Mouse (Mus musculus): ENCODE measurements at regions not wholly inside any gene's neighbourhood (a gene's known extent, or its start where the extent isn't known, plus 50 kb on each side); places are given as distances from the start of the nearest gene placed in this dataset.
"Not testable (repeated sequence)": the region's sequence is repeated elsewhere in the genome, so short reads cannot be mapped to it uniquely, and the experiment has no call there.

- DNase-seq: no peak
Measured at GRCm38 (mm10) chr1:166901574-166901973, 99.6 kb upstream of the Fam78b start.

DNA sequence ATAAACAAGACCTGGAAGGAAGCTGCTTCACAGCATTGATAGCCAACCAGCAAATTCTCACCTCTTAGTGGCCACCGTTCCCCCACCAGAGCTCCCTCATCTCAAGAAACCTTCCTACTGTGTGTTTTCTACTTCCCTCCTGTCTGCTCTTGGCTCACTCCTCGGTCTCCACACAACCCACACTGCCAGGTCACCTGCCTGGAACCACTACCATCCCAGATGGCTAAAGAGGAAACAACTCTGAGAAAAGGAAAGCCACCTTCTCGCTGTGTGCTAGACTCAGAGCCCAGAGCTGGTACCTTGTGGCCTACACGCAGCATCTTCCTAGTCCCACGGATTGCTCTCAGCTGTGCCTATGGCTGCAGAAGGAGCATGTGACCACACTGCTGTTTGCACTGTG lies 97.8 kb upstream of the Fam78b start:
- DNase-seq: no peak

- DNase-seq: no peak
Measured at GRCm38 (mm10) chr1:166908231-166908805, 92.9 kb upstream of the Fam78b start.

DNA sequence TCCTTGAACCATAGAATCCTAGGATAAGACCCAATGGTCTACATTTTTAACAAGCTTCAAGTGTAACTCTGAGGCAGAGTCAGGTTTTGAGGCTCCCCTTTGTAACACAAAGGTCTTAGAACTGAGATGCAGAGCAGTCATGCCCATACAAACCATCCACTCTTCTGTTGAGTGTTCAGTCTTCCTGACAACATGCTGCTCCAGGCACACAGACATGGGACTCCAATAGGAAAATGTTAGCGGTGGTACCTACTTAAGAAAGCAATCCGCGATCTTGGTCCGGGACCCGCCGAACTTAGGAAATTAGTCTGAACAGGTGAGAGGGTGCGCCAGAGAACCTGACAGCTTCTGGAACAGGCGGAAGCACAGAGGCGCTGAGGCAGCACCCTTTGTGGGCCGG lies 89.0 kb upstream of the Fam78b start:
- not testable (repeated sequence) for DNase-seq

DNA sequence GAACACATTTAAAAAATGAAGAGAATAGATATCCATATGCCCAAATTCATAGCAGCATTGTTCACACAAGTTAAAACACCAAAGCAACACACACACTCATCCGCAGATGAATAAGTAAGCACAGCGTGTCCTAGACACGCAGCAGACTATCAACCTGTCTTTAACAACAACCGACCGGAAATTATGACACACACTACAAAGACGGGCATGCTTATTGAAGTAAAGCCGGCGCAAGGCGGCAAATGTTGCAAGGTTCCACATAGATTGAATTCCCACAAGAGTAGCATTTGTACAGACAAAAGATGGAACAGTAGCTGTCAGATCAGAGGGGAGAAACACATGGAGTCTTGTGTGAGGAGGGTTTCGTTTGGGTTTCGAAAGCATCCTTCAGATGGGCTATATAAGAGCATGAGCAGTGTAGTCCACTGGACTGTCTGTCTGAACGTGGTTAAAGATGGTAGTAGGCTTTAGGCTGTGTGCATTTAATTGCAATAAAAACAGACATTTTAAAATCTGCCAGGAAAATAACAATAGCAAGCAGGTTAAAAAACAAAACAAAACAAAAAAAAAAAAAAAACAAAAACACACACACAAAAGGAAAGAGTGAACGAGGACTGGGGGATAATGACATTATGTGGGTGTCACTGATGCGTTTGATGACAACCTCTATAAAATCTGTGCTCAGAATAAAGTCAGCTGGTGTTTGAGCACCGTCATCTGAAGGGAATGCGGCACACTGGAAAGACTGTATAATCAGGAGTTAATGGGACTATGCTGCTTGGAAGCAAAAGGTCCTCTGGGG lies 78.1 kb upstream of the Fam78b start:
- no peak for DNase-seq

DNA sequence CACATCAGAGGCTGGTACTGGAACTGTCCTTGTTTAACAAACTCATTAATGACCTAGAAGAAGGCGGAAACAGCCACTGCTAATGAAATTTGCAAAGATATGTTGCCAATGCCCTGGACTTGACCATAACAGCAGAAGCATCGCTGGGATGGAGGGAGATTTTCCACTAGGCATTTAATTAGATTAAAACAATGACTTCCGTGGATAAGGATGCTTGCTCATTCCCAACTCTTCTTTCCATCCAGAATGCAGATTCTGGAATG lies 77.6 kb upstream of the Fam78b start:
- no peak for DNase-seq

DNA sequence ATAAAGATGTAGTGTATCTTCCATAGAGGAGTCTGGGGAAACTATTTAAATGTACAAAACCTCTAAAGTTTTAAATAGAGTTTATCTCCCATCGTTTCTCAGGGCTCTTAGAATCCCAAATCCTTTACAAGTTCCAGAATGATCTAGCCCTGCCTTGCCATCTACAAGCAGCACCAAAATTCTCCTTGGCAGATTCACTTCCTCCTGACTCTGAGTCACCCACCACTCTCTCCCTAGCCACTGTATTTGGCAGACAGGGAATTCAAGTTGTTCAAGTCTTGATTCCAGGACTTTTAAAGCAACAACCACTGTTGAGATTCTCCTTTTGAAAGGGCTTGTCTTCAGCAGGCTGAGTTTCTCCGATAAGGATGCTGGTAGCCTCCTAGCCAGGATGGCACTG lies 77.1 kb upstream of the Fam78b start:
- DNase-seq: no peak

DNA sequence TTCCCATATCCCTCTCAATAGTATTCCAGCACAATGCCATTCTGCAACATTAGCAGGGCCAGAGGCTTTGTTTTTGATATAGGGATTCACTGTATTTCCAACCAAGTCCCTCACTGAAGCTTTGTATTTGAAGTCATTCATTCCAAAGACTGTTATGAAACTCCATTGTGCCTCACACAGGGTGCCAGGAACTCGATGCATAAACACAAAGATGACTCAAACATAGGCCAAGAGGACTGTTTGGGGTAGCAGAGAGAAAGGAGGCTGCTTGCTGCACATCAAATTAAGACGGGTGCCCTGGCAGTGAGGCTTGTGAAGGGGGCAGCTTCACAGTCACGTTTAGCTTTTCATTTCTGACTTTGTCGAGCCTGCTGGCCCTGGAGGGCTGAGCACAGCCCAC lies 75.1 kb upstream of the Fam78b start:
- no peak for DNase-seq

- DNase-seq: not testable (repeated sequence)
Measured at GRCm38 (mm10) chr1:166939744-166940143, 61.5 kb upstream of the Fam78b start.

GRCm38 (mm10) chr1:166940146-166941076 lies 60.8 kb upstream of the Fam78b start:
- not testable (repeated sequence) for DNase-seq

GRCm38 (mm10) chr1:166942201-166942600 lies 59.0 kb upstream of the Fam78b start:
- no peak for DNase-seq

GRCm38 (mm10) chr1:166944540-166944939 lies 56.7 kb upstream of the Fam78b start:
- DNase-seq: no peak

DNA sequence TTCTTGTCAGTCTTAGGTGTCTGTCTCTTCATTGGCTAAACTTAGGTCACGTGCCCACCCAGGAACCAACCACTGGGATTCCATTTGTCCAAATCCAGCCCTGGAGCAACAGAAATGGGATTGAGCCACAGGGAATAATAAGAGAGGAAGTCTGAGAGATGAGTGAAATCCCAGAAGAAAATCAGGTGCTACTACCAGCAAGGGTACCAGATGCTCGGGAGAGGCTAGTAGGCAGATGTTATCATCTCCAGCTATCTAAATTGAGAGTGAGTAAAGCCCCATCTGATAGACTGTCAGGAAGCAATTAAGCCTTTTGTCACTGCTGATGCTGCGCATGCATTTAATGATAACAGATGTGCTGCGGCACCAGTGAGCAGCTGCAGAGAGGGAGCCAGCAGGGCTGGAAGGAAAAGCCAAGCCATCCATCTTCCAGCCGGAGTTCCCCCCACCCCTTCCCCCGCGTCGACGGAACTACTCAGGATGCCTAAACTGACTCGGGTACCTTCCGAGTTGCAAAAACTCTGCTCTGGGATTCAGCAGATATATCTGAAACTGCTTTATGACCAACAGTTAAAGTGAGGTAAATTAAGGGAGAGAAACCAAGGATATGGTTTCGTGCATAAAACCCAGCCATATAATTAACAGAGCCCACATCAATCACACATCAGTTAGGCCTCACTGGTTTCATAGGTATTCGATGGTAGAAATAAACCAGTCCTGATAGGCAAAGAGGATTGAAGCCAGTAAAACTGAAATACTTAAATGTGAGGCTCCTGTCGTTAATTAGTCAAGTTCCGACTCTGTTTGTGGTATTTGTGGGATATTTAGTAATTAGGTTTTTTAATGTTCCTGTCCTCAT lies 53.1 kb upstream of the Fam78b start:
- DNase-seq: no peak

All from kidney, postnatal 36 days (tissue).